Mouse (Mus musculus) cerebellum, adult 2 months (tissue): Measurements from ENCODE around the gene Pgrmc2.

ENCODE experiments used
- CTCF ChIP-seq: fragments of 200-500 bp; IDR thresholded peaks from 2 replicates; pipeline ENCODE4 v1.5.1; 2011; ENCODE audit warnings: low read depth, mild to moderate bottlenecking, control low read depth, low read length, moderate library complexity, borderline replicate concordance; ENCODE audit not compliant: insufficient read depth
- POLR2A ChIP-seq: fragments of 200-500 bp; IDR thresholded peaks from 2 replicates; pipeline ENCODE4 v1.6.1; 2011; ENCODE audit warnings: low read length, control low read depth, borderline replicate concordance; ENCODE audit not compliant: insufficient read depth

DNA sequence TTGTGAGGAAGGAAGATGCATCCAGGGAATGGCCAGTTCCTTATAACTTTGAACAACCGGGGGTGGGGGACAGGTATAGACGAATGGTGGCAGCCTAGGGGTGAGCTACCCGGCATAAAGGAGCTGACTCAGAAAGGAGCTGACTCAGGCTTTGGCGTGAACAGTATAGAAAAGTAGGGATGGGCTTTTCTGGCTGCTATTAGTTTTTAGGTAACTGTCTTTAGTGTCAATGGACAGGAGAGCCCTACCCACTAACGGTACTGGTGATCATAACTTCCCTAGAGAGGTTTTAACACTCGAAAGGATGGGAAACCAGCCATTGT is 905 bp upstream of the Pgrmc2 start:
- TF ChIP-seq POLR2A (no peak), CTCF (no peak)
